Mouse (Mus musculus) small intestine, adult 2 months (tissue): ENCODE data around the gene Lcn2. TPM values are rescaled to one million over a fixed set of nuclear protein-coding genes. Genes with fewer than 3 reads are reported as not detected.
A peak's percentile ranks its signal among the peaks of the same experiment; 100 is the strongest.

Experiments used
- H3K27ac ChIP-seq: fragments of 200-500 bp; 2 replicates; pipeline ENCODE4 v1.5.1; 2012; ENCODE audit warnings: low read depth, low read length, control low read depth, inconsistent platforms; ENCODE audit not compliant: insufficient read depth
- H3K27me3 ChIP-seq: fragments of 200-500 bp; 2 replicates; pipeline ENCODE4 v1.6.1; 2012; ENCODE audit warnings: mild to moderate bottlenecking, moderate library complexity, low read length, inconsistent platforms; ENCODE audit not compliant: control insufficient read depth, insufficient read depth
- H3K36me3 ChIP-seq: fragments of 200-500 bp; 2 replicates; pipeline ENCODE4 v1.6.1; 2012; ENCODE audit warnings: mild to moderate bottlenecking, low read length, control low read depth, inconsistent platforms; ENCODE audit not compliant: control insufficient read depth, insufficient read depth
- H3K4me1 ChIP-seq: fragments of 200-500 bp; 2 replicates; pipeline ENCODE4 v1.6.1; 2012; ENCODE audit warnings: low read length, inconsistent platforms, mixed read lengths; ENCODE audit not compliant: control insufficient read depth, insufficient read depth, insufficient read length
- H3K4me3 ChIP-seq: fragments of 200-500 bp; 2 replicates; pipeline ENCODE4 v1.5.1; 2012; ENCODE audit warnings: low read depth, mild to moderate bottlenecking, control low read depth, inconsistent platforms, low read length, moderate library complexity
- CTCF ChIP-seq: fragments of 200-500 bp; IDR thresholded peaks from 2 replicates; pipeline ENCODE4 v1.5.1; 2012; ENCODE audit warnings: low read depth, mild to moderate bottlenecking, control low read depth, inconsistent platforms, low read length, moderate library complexity, mixed read lengths; ENCODE audit not compliant: insufficient replicate concordance, insufficient read length; ENCODE audit errors: extremely low read depth
- POLR2A ChIP-seq: fragments of 200-500 bp; IDR thresholded peaks from 2 replicates; pipeline ENCODE4 v1.6.1; 2012; ENCODE audit warnings: low read depth, mild to moderate bottlenecking, control low read depth, inconsistent platforms, low read length, moderate library complexity
- WGBS: fragments of 180-500 bp; shearing (Covaris S2); methylation state at CpG from one replicate; pipeline ENCODE4 v1.1.7; 2018; 5-methylcytosine and 5-hydroxymethylcytosine counted together
- polyA plus RNA-seq: library from polyadenylated mRNA; depleted of rRNA; stranded (reverse); fragments of >200 nt; gene quantifications from 2 replicates; pipeline ENCODE4 v1.2.3, GENCODE M21; 2012

Gene Lcn2
- polyA plus RNA-seq, 1 experiment: 5.5 TPM

DNA sequence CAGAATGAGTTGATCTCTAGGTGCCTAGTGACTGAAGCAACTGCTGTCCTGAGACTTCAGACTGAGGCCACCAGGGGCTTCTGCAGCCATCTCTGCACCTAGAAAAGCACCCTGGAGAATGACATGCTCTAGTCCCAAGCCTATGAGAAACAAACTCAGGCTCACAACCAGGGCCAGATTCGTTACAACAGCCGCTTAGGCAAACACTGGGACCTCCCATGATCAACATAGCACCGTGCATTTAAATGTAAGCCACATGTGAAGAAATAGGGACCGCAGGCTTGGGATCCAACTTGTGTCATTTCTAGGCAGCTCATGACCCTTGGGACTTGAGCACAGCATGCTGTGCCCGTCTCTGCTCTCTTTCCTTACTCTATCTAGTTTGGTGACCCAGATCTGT lies 39.7 kb upstream of the Lcn2 start:
- WGBS: 45% methylated on average over 5 of the region's 5 CpGs
- no peak overlapping the region for H3K4me3 ChIP-seq
- H3K4me1 ChIP-seq: peaks cover 49% of the 10 kb centered on the region
- TF ChIP-seq POLR2A (no peak), CTCF (no peak)
- no peaks in the 10 kb centered on the region; the same call in none of the 2 replicates for H3K36me3 ChIP-seq
- H3K27ac ChIP-seq: peak overlapping the region; percentile 19; the same call in 1 of the 2 replicates
- H3K27me3 ChIP-seq: no peaks in the 10 kb centered on the region

- no peak overlapping the region for H3K4me3 ChIP-seq
- no peaks in the 10 kb centered on the region for H3K27me3 ChIP-seq
- H3K4me1 ChIP-seq: peaks cover 56% of the 10 kb centered on the region
- WGBS: 85% methylated on average over 1 of the region's 1 CpGs
- no peak overlapping the region for H3K27ac ChIP-seq
- TF ChIP-seq POLR2A (no peak), CTCF (no peak)
- H3K36me3 ChIP-seq: no peaks in the 10 kb centered on the region; the same call in none of the 2 replicates
Observed at GRCm38 (mm10) chr2:32426141-32426540, 38.1 kb upstream of the Lcn2 start.

DNA sequence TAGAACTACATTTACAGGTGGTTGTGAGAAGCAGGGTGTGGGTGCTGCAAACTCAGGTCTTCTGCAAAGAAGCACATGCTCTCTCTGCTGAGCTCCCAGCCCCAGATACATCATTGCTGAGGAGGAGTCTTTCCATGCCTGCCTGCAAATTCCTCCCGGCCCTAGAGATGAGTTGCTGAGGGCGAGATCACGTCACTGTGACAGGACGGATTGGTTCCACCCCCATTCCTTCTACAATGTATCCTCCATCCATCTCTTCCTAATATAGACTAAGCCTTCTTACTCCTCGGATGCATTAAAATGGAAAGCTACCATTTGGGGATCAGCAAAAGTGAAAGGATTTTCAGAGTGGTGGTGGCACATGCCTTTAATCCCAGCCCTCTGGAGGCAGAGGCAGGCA lies 37.5 kb upstream of the Lcn2 start:
- no peak overlapping the region for H3K4me3 ChIP-seq
- H3K27ac ChIP-seq: peak overlapping the region; percentile 24; the same call in 1 of the 2 replicates
- peaks cover 54% of the 10 kb centered on the region for H3K4me1 ChIP-seq
- 59% methylated on average over 5 of the region's 5 CpGs for WGBS
- no peaks in the 10 kb centered on the region for H3K27me3 ChIP-seq
- H3K36me3 ChIP-seq: peaks cover 5% of the 10 kb centered on the region
- TF ChIP-seq POLR2A (no peak), CTCF (no peak)

DNA sequence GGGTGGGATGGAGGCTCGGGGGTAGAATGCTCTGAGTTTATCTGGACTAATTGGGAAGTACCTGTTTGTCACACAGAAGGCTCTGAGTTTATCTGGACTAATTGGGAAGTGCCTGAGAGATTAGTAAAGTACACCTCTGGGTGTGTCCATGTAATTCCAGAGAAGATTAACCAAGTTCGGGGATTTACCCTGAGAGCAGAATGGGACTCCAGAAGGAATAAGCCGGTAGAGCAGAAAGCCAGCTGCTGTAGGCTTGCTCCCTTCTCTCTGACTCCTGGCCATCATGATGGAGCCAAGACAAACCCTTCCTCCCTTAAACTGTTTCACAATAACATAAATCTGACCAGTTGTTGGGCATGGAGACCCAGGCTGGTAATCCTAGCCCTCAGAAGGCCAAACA lies 36.7 kb upstream of the Lcn2 start:
- H3K36me3 ChIP-seq: peaks cover 12% of the 10 kb centered on the region
- peak overlapping the region; percentile 85 for H3K27ac ChIP-seq
- WGBS: 18% methylated on average over 3 of the region's 3 CpGs
- TF ChIP-seq POLR2A: no peak
- no peak for TF ChIP-seq CTCF
- H3K4me3 ChIP-seq: no peak overlapping the region
- H3K27me3 ChIP-seq: no peaks in the 10 kb centered on the region
- H3K4me1 ChIP-seq: peaks cover 49% of the 10 kb centered on the region

GRCm38 (mm10) chr2:32423481-32424331 lies 35.7 kb upstream of the Lcn2 start:
- H3K27me3 ChIP-seq: no peaks in the 10 kb centered on the region
- H3K27ac ChIP-seq: peak overlapping the region; percentile 92
- peaks cover 23% of the 10 kb centered on the region for H3K36me3 ChIP-seq
- 7% methylated on average over 14 of the region's 14 CpGs for WGBS
- H3K4me3 ChIP-seq: peak overlapping the region; percentile 72
- peak; percentile 69; the same call in 1 of the 2 replicates for TF ChIP-seq POLR2A
- no peak for TF ChIP-seq CTCF
- H3K4me1 ChIP-seq: peaks cover 42% of the 10 kb centered on the region

DNA sequence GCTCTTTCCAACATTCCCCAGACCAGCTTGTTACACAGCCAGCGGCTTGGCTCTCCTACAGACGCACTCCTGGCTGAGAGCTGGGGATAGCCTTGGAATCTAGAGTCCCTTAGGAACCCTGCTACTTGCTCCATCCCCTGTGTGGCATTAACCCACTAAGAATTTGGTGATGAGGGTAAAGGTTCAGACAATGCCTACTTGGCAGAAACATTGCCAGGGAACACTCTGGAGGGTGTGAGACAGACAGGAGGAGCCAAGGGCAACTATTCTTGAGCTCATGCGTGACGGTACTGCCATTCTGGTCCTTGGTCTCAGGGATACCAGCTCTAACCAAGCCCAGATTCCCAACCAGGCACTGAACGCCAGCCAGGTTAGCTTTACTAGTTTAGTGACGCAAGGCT lies 33.8 kb upstream of the Lcn2 start:
- Histone ChIP-seq H3K4me1 (peaks cover 31% of the 10 kb centered on the region), H3K27me3 (no peaks in the 10 kb centered on the region), H3K27ac (no peak overlapping the region), H3K4me3 (no peak overlapping the region), H3K36me3 (peaks cover 41% of the 10 kb centered on the region)
- TF ChIP-seq CTCF (no peak), POLR2A (no peak)
- WGBS: 71% methylated on average over 6 of the region's 6 CpGs

DNA sequence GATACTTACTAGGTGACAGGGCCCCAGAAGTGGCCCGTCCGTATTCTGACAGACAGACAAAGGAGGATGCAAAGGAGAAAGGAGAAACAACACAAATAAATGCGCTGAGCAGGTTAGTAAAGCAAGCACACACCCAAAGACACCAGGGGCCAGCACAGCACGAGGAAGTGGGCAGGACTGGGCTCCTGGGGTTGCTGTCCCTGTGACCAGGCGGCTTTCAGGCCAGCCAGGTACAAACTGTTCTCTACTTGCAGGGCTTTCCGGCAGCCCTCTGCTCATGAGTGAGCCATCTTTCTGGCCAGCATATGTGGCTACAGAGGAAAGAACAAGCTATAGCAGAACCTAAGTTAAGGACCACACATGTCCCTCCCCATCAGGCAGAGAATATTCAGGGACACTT lies 32.6 kb upstream of the Lcn2 start:
- WGBS: 73% methylated on average over 6 of the region's 6 CpGs
- H3K4me3 ChIP-seq: no peak overlapping the region
- H3K36me3 ChIP-seq: peaks cover 53% of the 10 kb centered on the region
- TF ChIP-seq CTCF: no peak
- TF ChIP-seq POLR2A: no peak
- H3K27ac ChIP-seq: no peak overlapping the region
- peaks cover 28% of the 10 kb centered on the region for H3K4me1 ChIP-seq
- no peaks in the 10 kb centered on the region for H3K27me3 ChIP-seq
